In genomic region chr4:57250636-57251035, GRCm38 (mm10) we compare ENCODE assay signal across 11 mouse cellular contexts. TPM values are rescaled to one million over a fixed set of nuclear protein-coding genes. Genes with fewer than 3 reads are reported as not detected.
DNase-seq lines count a peak whose midpoint lies in the region; ATAC-seq and TF ChIP-seq lines count a peak whose summit lies in the region.
"Had no signal": no experiment of that assay in that cellular context is flagged by ENCODE, and none has a peak within 500 bp of the region (broad histone marks: within the 10 kb centered on the region; RNA-seq: fewer than 3 reads in every experiment).

No protein-coding gene starts in this region.

- H3K4me3 ChIP-seq in forebrain, embryonic 14.5 days (ENCODE audit: low read depth, low read length), result no peak overlapping the region
- no peak overlapping the region for H3K4me3 ChIP-seq in forebrain, embryonic 16.5 days (replicated peaks; ENCODE audit: low read length)
- no peak overlapping the region for H3K4me3 ChIP-seq in layer of hippocampus, adult 2 months
- no peak overlapping the region for H3K4me3 ChIP-seq in forebrain, embryonic 15.5 days
- H3K4me3 ChIP-seq: megakaryocyte, embryonic 14.5 days; stomach, embryonic 15.5 days had no signal

- peak; percentile 83 for TF ChIP-seq CTCF in layer of hippocampus, adult 2 months (conservative IDR thresholded peaks at IDR 0.05)

- WGBS in forebrain, embryonic 14.5 days, result 25% methylated on average over 2 of the region's 2 CpGs
- 19% methylated on average over 2 of the region's 2 CpGs for WGBS in forebrain, embryonic 16.5 days
- WGBS in forebrain, embryonic 15.5 days, result 35% methylated on average over 2 of the region's 2 CpGs

- H3K4me1 ChIP-seq in forebrain, embryonic 14.5 days (ENCODE audit: control insufficient read depth, insufficient read depth, low read length), result no peaks in the 10 kb centered on the region
- H3K4me1 ChIP-seq in forebrain, embryonic 16.5 days (replicated peaks; ENCODE audit: control insufficient read depth, insufficient read depth, low read length), result no peaks in the 10 kb centered on the region
- H3K4me1 ChIP-seq in forebrain, embryonic 15.5 days, result no peaks in the 10 kb centered on the region

- no peaks in the 10 kb centered on the region for H3K9me3 ChIP-seq in forebrain, embryonic 14.5 days (replicated peaks; ENCODE audit: control insufficient read depth, low read length)
- H3K9me3 ChIP-seq in forebrain, embryonic 16.5 days (ENCODE audit: control insufficient read depth, low read length), result no peaks in the 10 kb centered on the region
- no peaks in the 10 kb centered on the region for H3K9me3 ChIP-seq in forebrain, embryonic 15.5 days
- H3K9me3 ChIP-seq: megakaryocyte, embryonic 14.5 days; stomach, embryonic 15.5 days had no signal

- no peaks in the 10 kb centered on the region for H3K27me3 ChIP-seq in forebrain, embryonic 14.5 days (replicated peaks; ENCODE audit: control insufficient read depth, insufficient read depth, low read length)
- H3K27me3 ChIP-seq in forebrain, embryonic 16.5 days (replicated peaks; ENCODE audit: control insufficient read depth, insufficient read depth, low read length), result no peaks in the 10 kb centered on the region
- H3K27me3 ChIP-seq in forebrain, embryonic 15.5 days, result no peaks in the 10 kb centered on the region
- H3K27me3 ChIP-seq: megakaryocyte, embryonic 14.5 days; stomach, embryonic 15.5 days had no signal

- no peak overlapping the region for H3K4me2 ChIP-seq in forebrain, embryonic 14.5 days (ENCODE audit: low read length)
- H3K4me2 ChIP-seq in forebrain, embryonic 16.5 days (ENCODE audit: low read length), result no peak overlapping the region
- no peak overlapping the region for H3K4me2 ChIP-seq in forebrain, embryonic 15.5 days (replicated peaks)
- H3K4me2 ChIP-seq: stomach, embryonic 15.5 days had no signal

- H3K9ac ChIP-seq in forebrain, embryonic 14.5 days (ENCODE audit: low read length), result no peak overlapping the region
- H3K9ac ChIP-seq in forebrain, embryonic 16.5 days (replicated peaks; ENCODE audit: low read depth, low read length), result no peak overlapping the region
- H3K9ac ChIP-seq in forebrain, embryonic 15.5 days (replicated peaks), result no peak overlapping the region
- H3K9ac ChIP-seq: stomach, embryonic 15.5 days had no signal

- H3K36me3 ChIP-seq in forebrain, embryonic 14.5 days (ENCODE audit: control insufficient read depth, insufficient read depth, low read length), result no peaks in the 10 kb centered on the region
- no peaks in the 10 kb centered on the region for H3K36me3 ChIP-seq in forebrain, embryonic 16.5 days (ENCODE audit: control insufficient read depth, insufficient read depth)
- H3K36me3 ChIP-seq in forebrain, embryonic 15.5 days, result no peaks in the 10 kb centered on the region
- H3K36me3 ChIP-seq: stomach, embryonic 15.5 days had no signal

- peak; percentile 16 for DNase-seq in forebrain, embryonic 14.5 days (ENCODE audit: low spot score)
- DNase-seq in layer of hippocampus, adult 2 months (ENCODE audit: low spot score in 2 of 2), result peak in 1 of 2 experiments; percentile 43
- no peak for DNase-seq in layer of hippocampus, postnatal 14 days (ENCODE audit: low spot score in 2 of 2)
- DNase-seq in A20 (ENCODE audit: low read depth, low spot score), result peak; percentile 11
- DNase-seq in T-cell, adult 2 months (ENCODE audit: low spot score), result no peak
- DNase-seq: heart, postnatal 36 days had no signal

- ATAC-seq in forebrain, embryonic 14.5 days, result no peak
- ATAC-seq in forebrain, embryonic 16.5 days, result no peak
- ATAC-seq in common myeloid progenitor, adult 5-6 weeks (replicated peaks; ENCODE audit: low read depth, poor library complexity, severe bottlenecking), result peak; percentile 69
- no peak for ATAC-seq in forebrain, embryonic 15.5 days (replicated peaks)

- H3K27ac ChIP-seq in forebrain, embryonic 14.5 days (ENCODE audit: low read depth, low read length), result no peak overlapping the region
- H3K27ac ChIP-seq in forebrain, embryonic 16.5 days (ENCODE audit: low read length), result no peak overlapping the region
- no peak overlapping the region for H3K27ac ChIP-seq in layer of hippocampus, adult 2 months
- H3K27ac ChIP-seq in forebrain, embryonic 15.5 days (replicated peaks), result no peak overlapping the region
- H3K27ac ChIP-seq: stomach, embryonic 15.5 days had no signal

RNA-seq across cellular contexts. Expression of gene Ptpn3, which starts 51.0 kb away (rescaled TPM):
- polyA plus RNA-seq in forebrain, embryonic 14.5 days (2014; fragmentation: Nextera tagmentation; extraction: Ambion mirVana), result 0.58 and 0.66 TPM in 2 replicates
- 1.3 and 2.6 TPM in 2 replicates for polyA plus RNA-seq in forebrain, embryonic 16.5 days (2015; fragmentation: Nextera tagmentation; extraction: Ambion mirVana)
- 10 to 100 TPM; 76.6 to 92.1 TPM for total RNA-seq in layer of hippocampus, adult 2 months (2021)
- 10 to 100 TPM; 60.3 to 62.6 TPM for total RNA-seq in layer of hippocampus, postnatal 14 days (2021)
- total RNA-seq in common myeloid progenitor, adult 5-6 weeks (2017), result 3.2 and 10.5 TPM in 2 replicates
- polyA plus RNA-seq in forebrain, embryonic 15.5 days (2015; fragmentation: Nextera tagmentation; extraction: Ambion mirVana), result 1.3 and 1.5 TPM in 2 replicates

Comparison
In these comparisons a context has a peak if more than half of its experiments do, and no peak if none do; other contexts are left out.
1. DNase-seq: peak in forebrain, embryonic 14.5 days (single experiment) and A20 (single experiment); none in layer of hippocampus, postnatal 14 days (0 of 2) and T-cell, adult 2 months (single experiment).